Mouse (Mus musculus) midbrain, embryonic 13.5 days (tissue): ENCODE measurements around the gene A930018P22Rik. TPM values are rescaled to one million over a fixed set of nuclear protein-coding genes. Genes with fewer than 3 reads are reported as not detected.
"Not testable (repeated sequence)": the region's sequence is repeated elsewhere in the genome, so short reads cannot be mapped to it uniquely, and the experiment has no call there.

ENCODE experiments used
- ATAC-seq: fragments of 200-750 bp; cut with Nextera tagmentation; 2 replicates; pipeline ENCODE4 v1.8.0; 2017; ENCODE audit warnings: mild to moderate bottlenecking, moderate TSS enrichment, moderate library complexity
- H3K27ac ChIP-seq: fragments of 300-500 bp; sonication (generic); 2 replicates; pipeline ENCODE4 v1.5.1; 2015; ENCODE audit warnings: inconsistent platforms, mild to moderate bottlenecking, moderate library complexity
- H3K27me3 ChIP-seq: fragments of 300-500 bp; sonication (generic); 2 replicates; pipeline ENCODE4 v1.6.1; 2015; ENCODE audit warnings: mild to moderate bottlenecking, inconsistent platforms
- H3K36me3 ChIP-seq: fragments of 300-500 bp; sonication (generic); 2 replicates; pipeline ENCODE4 v1.6.1; 2015; ENCODE audit warnings: mild to moderate bottlenecking, inconsistent platforms
- H3K4me1 ChIP-seq: fragments of 300-500 bp; sonication (generic); replicated peaks from 2 replicates; pipeline ENCODE4 v1.6.1; 2015; ENCODE audit warnings: inconsistent platforms
- H3K4me2 ChIP-seq: fragments of 300-500 bp; sonication (generic); replicated peaks from 2 replicates; pipeline ENCODE4 v1.6.1; 2015; ENCODE audit warnings: moderate library complexity, mild to moderate bottlenecking, inconsistent platforms
- H3K4me3 ChIP-seq: fragments of 300-500 bp; sonication (generic); replicated peaks from 2 replicates; pipeline ENCODE4 v1.5.1; 2015; ENCODE audit warnings: mild to moderate bottlenecking, inconsistent platforms
- H3K9ac ChIP-seq: fragments of 300-500 bp; sonication (generic); replicated peaks from 2 replicates; pipeline ENCODE4 v1.6.1; 2015; ENCODE audit warnings: mild to moderate bottlenecking, inconsistent platforms
- H3K9me3 ChIP-seq: fragments of 300-500 bp; sonication (generic); 2 replicates; pipeline ENCODE4 v1.6.1; 2016; ENCODE audit warnings: mild to moderate bottlenecking, inconsistent platforms
- WGBS: fragments of 180-500 bp; shearing (Covaris S2); methylation state at CpG from one replicate; pipeline ENCODE4 v1.1.7; 2015; 5-methylcytosine and 5-hydroxymethylcytosine counted together
- polyA plus RNA-seq: library from polyadenylated mRNA; unstranded; fragments of >200 nt; fragmentation: Nextera tagmentation; extraction: Ambion mirVana; gene quantifications from 2 replicates; pipeline ENCODE4 v1.2.1, GENCODE M21; 2015

A930018P22Rik gene
- polyA plus RNA-seq, 1 experiment from 2014 or later, result not detected

DNA sequence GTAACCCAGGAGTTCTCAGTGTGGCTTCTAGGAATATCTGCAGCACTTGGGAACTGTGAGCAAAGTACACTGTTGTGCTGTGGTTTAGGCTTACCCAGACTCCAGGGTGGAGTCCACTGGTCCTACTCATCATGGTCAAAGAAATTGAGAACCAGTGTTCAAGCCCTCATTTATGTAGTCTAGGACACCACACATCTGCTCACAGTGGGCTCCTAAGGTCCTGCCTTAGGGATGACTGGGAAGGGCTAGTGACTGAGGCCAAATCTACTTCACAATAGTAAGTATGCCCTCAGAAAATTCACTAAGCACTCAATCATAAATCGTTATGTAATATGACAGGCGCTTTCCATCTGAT is 23.4 kb upstream of the A930018P22Rik start:
- Histone ChIP-seq H3K9me3 (no peaks in the 10 kb centered on the region), H3K4me2 (no peak overlapping the region), H3K4me1 (peaks cover 8% of the 10 kb centered on the region), H3K36me3 (no peaks in the 10 kb centered on the region), H3K4me3 (no peak overlapping the region), H3K27me3 (no peaks in the 10 kb centered on the region), H3K9ac (no peak overlapping the region), H3K27ac (no peak overlapping the region)
- 96% methylated on average over 2 of the region's 2 CpGs for WGBS
- ATAC-seq, result no peak

- Histone ChIP-seq H3K4me3 (no peak overlapping the region), H3K4me2 (no peak overlapping the region), H3K9me3 (no peaks in the 10 kb centered on the region), H3K4me1 (peaks cover 8% of the 10 kb centered on the region), H3K27ac (no peak overlapping the region), H3K27me3 (no peaks in the 10 kb centered on the region), H3K9ac (no peak overlapping the region), H3K36me3 (no peaks in the 10 kb centered on the region)
- ATAC-seq, result no peak
- WGBS, result 17% methylated on average over 1 of the region's 1 CpGs
These were observed 22.6 kb upstream of the A930018P22Rik start for GRCm38 (mm10) chr2:104099946-104100345.

DNA sequence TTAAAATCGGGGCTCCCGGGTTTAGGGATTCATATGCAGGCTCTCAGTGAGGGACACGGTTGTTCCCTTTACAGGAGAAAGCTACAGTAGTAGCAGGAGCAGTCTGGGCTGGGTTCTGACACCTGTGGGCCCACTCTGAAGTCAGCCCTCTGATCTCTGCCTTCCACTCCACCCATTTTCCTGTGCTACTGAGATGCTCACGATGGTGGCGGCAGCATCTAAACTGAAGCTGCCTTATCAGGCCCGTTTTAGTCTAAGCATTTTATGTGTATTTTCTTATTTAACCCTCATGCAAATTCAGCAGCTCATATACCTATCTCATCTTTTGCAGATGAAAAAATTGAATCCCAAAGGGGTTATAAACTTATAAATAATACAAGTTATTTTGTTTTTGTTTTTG is 17.8 kb upstream of the A930018P22Rik start:
- Histone ChIP-seq H3K4me3 (no peak overlapping the region), H3K4me2 (no peak overlapping the region), H3K36me3 (no peaks in the 10 kb centered on the region), H3K4me1 (no peaks in the 10 kb centered on the region), H3K9me3 (no peaks in the 10 kb centered on the region), H3K27me3 (no peaks in the 10 kb centered on the region), H3K9ac (no peak overlapping the region), H3K27ac (no peak overlapping the region)
- no peak for ATAC-seq
- WGBS, result 89% methylated on average over 6 of the region's 6 CpGs

GRCm38 (mm10) chr2:104109021-104109420 is 13.5 kb upstream of the A930018P22Rik start:
- not testable (repeated sequence) for H3K27me3 ChIP-seq, H3K36me3 ChIP-seq, H3K27ac ChIP-seq, H3K4me2 ChIP-seq, ATAC-seq, H3K4me1 ChIP-seq, H3K9me3 ChIP-seq, H3K9ac ChIP-seq, H3K4me3 ChIP-seq
- 88% methylated on average over 2 of the region's 2 CpGs for WGBS

- no peak for ATAC-seq
- 81% methylated on average over 2 of the region's 2 CpGs for WGBS
- no peaks in the 10 kb centered on the region for H3K36me3 ChIP-seq
These were observed 13.0 kb upstream of the A930018P22Rik start for GRCm38 (mm10) chr2:104109528-104109927.

DNA sequence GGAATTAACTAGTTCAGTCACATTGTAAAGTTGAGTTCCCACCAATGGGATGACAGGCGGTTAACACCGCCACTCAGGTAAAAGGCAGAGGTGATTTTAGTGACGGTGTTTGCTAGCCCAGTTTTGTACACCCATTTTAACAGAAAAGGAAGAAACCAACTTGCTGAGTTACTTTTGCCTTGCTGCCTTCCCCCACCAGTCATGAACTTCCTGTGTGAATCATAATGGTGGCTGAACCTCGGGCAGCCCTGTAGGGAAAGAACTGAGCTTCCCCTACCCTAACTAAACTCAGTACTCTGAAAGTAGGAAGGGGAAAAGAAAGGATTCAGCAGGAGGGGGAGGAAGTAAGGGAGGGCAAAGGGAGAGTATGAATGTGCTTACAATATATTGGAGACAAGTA is 12.5 kb upstream of the A930018P22Rik start:
- Histone ChIP-seq H3K27ac (no peak overlapping the region), H3K4me3 (no peak overlapping the region), H3K9me3 (no peaks in the 10 kb centered on the region), H3K4me2 (no peak overlapping the region), H3K27me3 (no peaks in the 10 kb centered on the region), H3K9ac (no peak overlapping the region), H3K4me1 (no peaks in the 10 kb centered on the region), H3K36me3 (no peaks in the 10 kb centered on the region)
- ATAC-seq, result no peak
- WGBS, result 88% methylated on average over 4 of the region's 4 CpGs

More at GRCm38 (mm10) chr2:104109528-104109927, 13.0 kb upstream of the A930018P22Rik start:
- Histone ChIP-seq H3K4me1 (no peaks in the 10 kb centered on the region), H3K27me3 (no peaks in the 10 kb centered on the region), H3K9me3 (no peaks in the 10 kb centered on the region), H3K4me2 (no peak overlapping the region), H3K27ac (no peak overlapping the region), H3K4me3 (no peak overlapping the region), H3K9ac (no peak overlapping the region)

- H3K4me3 ChIP-seq, H3K9me3 ChIP-seq, ATAC-seq, H3K27ac ChIP-seq, H3K36me3 ChIP-seq, H3K9ac ChIP-seq, H3K27me3 ChIP-seq, H3K4me1 ChIP-seq, H3K4me2 ChIP-seq: not testable (repeated sequence)
- WGBS, result no CpG with 5 or more reads among the region's 1 CpGs
These were observed 11.3 kb upstream of the A930018P22Rik start for GRCm38 (mm10) chr2:104111170-104111797.

DNA sequence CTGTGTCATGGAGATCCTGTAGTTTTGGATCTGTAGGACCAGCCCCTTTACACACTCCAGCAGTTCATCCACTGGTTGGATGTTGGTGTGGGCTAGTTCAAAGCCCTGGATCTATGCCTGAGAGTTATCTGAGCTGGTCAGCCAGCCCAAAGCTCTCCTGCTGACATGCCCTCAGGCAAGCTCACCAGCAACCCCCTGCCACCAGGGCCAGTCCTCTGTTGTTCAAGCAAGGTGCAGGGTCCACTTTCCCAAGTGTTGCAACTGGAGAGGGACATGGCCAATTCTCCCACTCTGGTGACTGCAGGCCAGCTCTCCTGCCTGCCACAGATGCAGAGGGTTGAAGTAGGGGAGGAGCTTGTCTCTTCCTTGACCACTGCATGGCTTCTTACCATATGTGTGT is 9.0 kb upstream of the A930018P22Rik start:
- ATAC-seq, H3K27me3 ChIP-seq, H3K4me1 ChIP-seq: not testable (repeated sequence)

DNA sequence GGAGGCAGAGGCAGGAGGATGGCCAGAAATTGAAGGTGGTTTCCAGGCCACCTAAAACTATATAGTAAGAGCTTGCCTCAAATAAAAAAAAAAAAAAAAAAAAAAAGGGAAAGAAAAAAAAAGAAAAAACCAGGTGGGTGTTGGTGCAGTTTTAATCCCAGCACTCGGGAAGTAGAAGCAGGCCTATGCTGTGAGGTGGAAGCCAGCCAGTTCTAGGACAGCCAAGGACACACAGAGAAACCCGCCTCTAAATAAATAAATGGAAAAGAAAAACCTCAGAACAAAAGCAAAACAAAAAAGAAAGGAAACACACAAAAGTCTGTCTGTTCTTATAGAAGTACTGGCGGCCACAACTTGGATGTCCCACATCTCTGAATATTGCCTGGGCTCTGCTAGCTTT is 7.7 kb upstream of the A930018P22Rik start:
- Histone ChIP-seq H3K4me3 (no peak overlapping the region), H3K4me1 (no peaks in the 10 kb centered on the region), H3K4me2 (no peak overlapping the region), H3K27me3 (no peaks in the 10 kb centered on the region), H3K9ac (no peak overlapping the region), H3K27ac (no peak overlapping the region), H3K36me3 (no peaks in the 10 kb centered on the region), H3K9me3 (no peaks in the 10 kb centered on the region)
- 90% methylated on average over 3 of the region's 3 CpGs for WGBS
- ATAC-seq, result no peak

More for the DNA sequence above, 9.0 kb upstream of the A930018P22Rik start:
- H3K9me3 ChIP-seq, H3K27ac ChIP-seq, H3K4me3 ChIP-seq, H3K4me2 ChIP-seq, H3K9ac ChIP-seq, H3K36me3 ChIP-seq: not testable (repeated sequence)

DNA sequence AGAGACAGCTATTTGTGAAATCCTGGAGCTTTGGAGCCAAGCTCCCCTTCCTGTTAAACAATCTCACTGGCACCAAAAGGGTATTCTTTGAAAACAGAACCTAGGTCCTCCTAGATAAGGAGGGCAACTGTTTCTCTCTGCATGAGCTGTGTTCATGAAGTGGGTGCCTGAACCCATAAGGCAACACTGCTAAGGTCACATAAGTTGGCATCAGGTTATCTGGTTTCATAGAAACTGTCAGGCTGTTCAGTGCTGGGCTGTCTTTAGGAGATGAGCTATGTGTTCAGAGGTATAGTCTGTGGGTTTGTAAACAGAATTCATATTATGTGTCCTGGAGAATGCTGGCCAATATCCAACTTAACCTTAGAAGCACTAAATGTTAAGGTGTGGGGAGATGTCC is 5.4 kb upstream of the A930018P22Rik start:
- not testable (repeated sequence) for H3K4me1 ChIP-seq, H3K4me3 ChIP-seq, H3K36me3 ChIP-seq, H3K9ac ChIP-seq, ATAC-seq, H3K9me3 ChIP-seq, H3K4me2 ChIP-seq, H3K27ac ChIP-seq
- peaks cover 11% of the 10 kb centered on the region; the same call in 1 of the 2 replicates for H3K27me3 ChIP-seq

- no peak overlapping the region for H3K4me2 ChIP-seq
- H3K9me3 ChIP-seq, result no peaks in the 10 kb centered on the region
- peaks cover 21% of the 10 kb centered on the region for H3K27me3 ChIP-seq
- WGBS, result 86% methylated on average over 1 of the region's 1 CpGs
- H3K4me3 ChIP-seq, result no peak overlapping the region
- no peak for ATAC-seq
- no peak overlapping the region for H3K9ac ChIP-seq
- H3K36me3 ChIP-seq, result no peaks in the 10 kb centered on the region
- no peak overlapping the region for H3K27ac ChIP-seq
- H3K4me1 ChIP-seq, result peaks cover 7% of the 10 kb centered on the region
These were observed 3.5 kb upstream of the A930018P22Rik start for GRCm38 (mm10) chr2:104119097-104119496.

GRCm38 (mm10) chr2:104120312-104120711 is 2.3 kb upstream of the A930018P22Rik start:
- peaks cover 27% of the 10 kb centered on the region for H3K27me3 ChIP-seq
- H3K36me3 ChIP-seq, result no peaks in the 10 kb centered on the region
- no peak overlapping the region for H3K4me2 ChIP-seq
- H3K4me1 ChIP-seq, result peaks cover 7% of the 10 kb centered on the region
- H3K4me3 ChIP-seq, result no peak overlapping the region
- ATAC-seq, result no peak
- H3K9me3 ChIP-seq, result no peaks in the 10 kb centered on the region
- WGBS, result 64% methylated on average over 6 of the region's 6 CpGs
- H3K9ac ChIP-seq, result no peak overlapping the region
- H3K27ac ChIP-seq, result no peak overlapping the region
